Mouse (Mus musculus): ENCODE results near the gene Slamf9. TPM values are rescaled to one million over a fixed set of nuclear protein-coding genes. Genes with fewer than 3 reads are reported as not detected.

Slamf9 gene
- polyA plus RNA-seq, 1 experiment from 2014 or later, result not detected

GRCm38 (mm10) chr1:172515396-172515795 is 40.2 kb downstream of the Slamf9 start:
- H3K27me3 ChIP-seq, result no peaks in the 10 kb centered on the region
- H3K4me2 ChIP-seq, result no peak overlapping the region
- no peak overlapping the region for H3K4me3 ChIP-seq
- H3K9ac ChIP-seq, result no peak overlapping the region
- no peaks in the 10 kb centered on the region for H3K36me3 ChIP-seq
- peaks cover 31% of the 10 kb centered on the region for H3K4me1 ChIP-seq
- 67% methylated on average over 1 of the region's 1 CpGs for WGBS
- H3K9me3 ChIP-seq, result 0 out of 2 replicates have a peak, but pooled peaks cover 6% of the 10 kb centered on the region
- H3K27ac ChIP-seq, result no peak overlapping the region
- ATAC-seq (ENCODE audit: insufficient number of reproducible peaks, insufficient read depth, low FRiP score, low TSS enrichment, low read depth), result no peak

- 0 out of 2 replicates have a peak, but pooled peaks cover 6% of the 10 kb centered on the region for H3K9me3 ChIP-seq
- no peak for ATAC-seq (ENCODE audit: insufficient number of reproducible peaks, insufficient read depth, low FRiP score, low TSS enrichment, low read depth)
- no peak overlapping the region for H3K4me3 ChIP-seq
- peaks cover 26% of the 10 kb centered on the region for H3K4me1 ChIP-seq
- H3K9ac ChIP-seq, result no peak overlapping the region
- WGBS, result 75% methylated on average over 4 of the region's 4 CpGs
- no peaks in the 10 kb centered on the region for H3K27me3 ChIP-seq
- H3K27ac ChIP-seq, result no peak overlapping the region
- no peaks in the 10 kb centered on the region for H3K36me3 ChIP-seq
- no peak overlapping the region for H3K4me2 ChIP-seq
These were observed 42.9 kb downstream of the Slamf9 start for GRCm38 (mm10) chr1:172518013-172518412.

- Histone ChIP-seq H3K4me3 (no peak overlapping the region), H3K4me2 (no peak overlapping the region), H3K9ac (no peak overlapping the region), H3K27ac (no peak overlapping the region), H3K27me3 (no peaks in the 10 kb centered on the region), H3K9me3 (0 out of 2 replicates have a peak, but pooled peaks cover 6% of the 10 kb centered on the region), H3K36me3 (no peaks in the 10 kb centered on the region), H3K4me1 (peaks cover 15% of the 10 kb centered on the region)
- 48% methylated on average over 6 of the region's 6 CpGs for WGBS
- ATAC-seq (ENCODE audit: insufficient number of reproducible peaks, insufficient read depth, low FRiP score, low TSS enrichment, low read depth), result no peak
These were observed 44.5 kb downstream of the Slamf9 start for GRCm38 (mm10) chr1:172519644-172520043.

DNA sequence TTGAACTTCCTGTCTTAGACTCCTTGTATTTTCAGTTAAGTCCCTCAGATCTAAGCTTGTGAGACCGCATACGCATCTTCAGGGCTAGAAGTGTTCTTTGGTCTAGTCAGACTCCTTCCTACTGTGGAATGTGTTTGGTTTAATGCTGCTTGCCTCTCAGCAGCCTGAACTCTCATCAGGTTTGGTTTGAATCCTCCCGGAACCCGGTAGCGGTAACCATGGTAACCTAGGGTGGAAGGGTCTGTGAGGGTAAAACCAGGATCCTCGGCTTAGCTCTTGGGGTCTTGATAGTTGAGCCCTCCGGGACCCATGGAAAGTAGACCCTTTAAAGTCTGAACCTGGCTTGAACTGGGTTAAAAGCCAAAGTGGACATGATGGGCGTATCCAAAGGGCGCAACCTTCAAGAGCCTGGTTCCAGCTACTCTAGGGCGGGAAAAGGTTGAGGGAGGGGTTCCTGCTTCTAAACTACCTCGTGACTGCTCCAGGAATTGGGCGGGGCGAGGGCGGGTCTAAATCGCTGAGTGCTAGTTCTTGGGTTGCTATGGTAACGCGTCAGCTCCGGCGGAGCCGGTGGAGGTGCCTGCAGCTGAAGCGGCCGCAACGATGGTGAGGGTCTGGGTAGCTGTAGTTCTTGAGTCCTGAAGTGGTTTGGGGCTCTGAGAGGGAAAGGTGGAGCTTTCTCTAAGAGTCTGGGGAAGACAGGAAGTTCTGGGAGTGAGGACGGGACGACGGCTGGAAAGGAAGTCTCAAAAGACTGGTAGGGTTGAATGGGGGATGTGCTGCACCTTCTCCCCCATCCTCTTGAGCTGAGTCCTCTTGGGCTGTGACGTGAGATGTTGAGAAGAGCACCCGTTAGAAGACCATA is 45.6 kb downstream of the Slamf9 start, which contains the start of gene Cfap45:
Gene Cfap45 (plus strand): TSS at position 226 of the 865 bp plus-strand sequence.
- Histone ChIP-seq H3K27me3 (no peaks in the 10 kb centered on the region), H3K9ac (0 out of 2 replicates have a peak within 1 kb of the TSS, but pooled peaks have one; percentile 41), H3K4me3 (peak within 1 kb of the TSS; percentile 42), H3K27ac (no peak within 1 kb of the TSS), H3K36me3 (no peaks in the 10 kb centered on the region), H3K4me2 (peak within 1 kb of the TSS; percentile 58), H3K9me3 (0 out of 2 replicates have a peak, but pooled peaks cover 6% of the 10 kb centered on the region), H3K4me1 (peaks cover 25% of the 10 kb centered on the region)
- WGBS, result 3% methylated on average over 28 of the region's 28 CpGs
- peak; percentile 58; the same call in 1 of the 2 replicates for ATAC-seq (ENCODE audit: insufficient number of reproducible peaks, insufficient read depth, low FRiP score, low TSS enrichment, low read depth)

- 66% methylated on average over 7 of the region's 7 CpGs for WGBS
- H3K9ac ChIP-seq, result no peak overlapping the region
- no peaks in the 10 kb centered on the region for H3K36me3 ChIP-seq
- peaks cover 31% of the 10 kb centered on the region for H3K4me1 ChIP-seq
- H3K27ac ChIP-seq, result peak overlapping the region; percentile 29; the same call in 1 of the 2 replicates
- peak; percentile 56; the same call in 1 of the 2 replicates for ATAC-seq (ENCODE audit: insufficient number of reproducible peaks, insufficient read depth, low FRiP score, low TSS enrichment, low read depth)
- H3K4me3 ChIP-seq, result no peak overlapping the region
- peaks cover 9% of the 10 kb centered on the region; the same call in 1 of the 2 replicates for H3K27me3 ChIP-seq
- H3K9me3 ChIP-seq, result 0 out of 2 replicates have a peak, but pooled peaks cover under 1% of the 10 kb centered on the region
- H3K4me2 ChIP-seq, result no peak overlapping the region
These were observed 47.4 kb downstream of the Slamf9 start for GRCm38 (mm10) chr1:172522524-172522923.

DNA sequence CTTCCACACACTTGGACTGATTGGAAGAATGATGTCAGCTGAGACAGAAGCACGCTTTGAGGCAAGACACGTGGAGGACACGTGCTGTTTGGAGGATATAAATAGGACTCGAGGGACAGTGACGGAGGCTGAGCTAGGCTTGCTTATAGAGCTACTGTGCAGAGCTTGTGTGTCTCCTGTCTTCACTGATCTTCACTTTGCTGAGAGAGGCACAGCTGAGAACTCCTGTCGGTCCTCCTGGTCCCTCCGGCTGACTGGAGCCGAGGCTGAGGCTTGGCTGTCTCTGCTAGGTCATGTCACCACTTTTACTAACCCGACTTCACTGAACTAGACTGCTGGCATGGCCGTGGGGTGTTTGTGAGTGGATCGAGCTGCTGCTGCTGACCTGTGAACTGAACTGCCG is 48.5 kb downstream of the Slamf9 start:
- H3K9ac ChIP-seq, result no peak overlapping the region
- peak overlapping the region; percentile 4; the same call in 1 of the 2 replicates for H3K27ac ChIP-seq
- no peak overlapping the region for H3K4me2 ChIP-seq
- no peaks in the 10 kb centered on the region for H3K9me3 ChIP-seq
- no peak overlapping the region for H3K4me3 ChIP-seq
- H3K4me1 ChIP-seq, result peaks cover 31% of the 10 kb centered on the region
- ATAC-seq (ENCODE audit: insufficient number of reproducible peaks, insufficient read depth, low FRiP score, low TSS enrichment, low read depth), result no peak
- H3K36me3 ChIP-seq, result no peaks in the 10 kb centered on the region
- peaks cover 11% of the 10 kb centered on the region; the same call in 1 of the 2 replicates for H3K27me3 ChIP-seq
- 52% methylated on average over 12 of the region's 12 CpGs for WGBS

GRCm38 (mm10) chr1:172525027-172525764 is 50.0 kb downstream of the Slamf9 start:
- WGBS, result 21% methylated on average over 15 of the region's 15 CpGs
- H3K4me1 ChIP-seq, result peaks cover 29% of the 10 kb centered on the region
- H3K9ac ChIP-seq, result 0 out of 2 replicates have a peak overlapping the region, but pooled peaks have one; percentile 36
- ATAC-seq (ENCODE audit: insufficient number of reproducible peaks, insufficient read depth, low FRiP score, low TSS enrichment, low read depth), result no peak; the same call in 1 of the 2 replicates
- H3K36me3 ChIP-seq, result no peaks in the 10 kb centered on the region
- peak overlapping the region; percentile 42 for H3K4me2 ChIP-seq
- no peaks in the 10 kb centered on the region for H3K9me3 ChIP-seq
- H3K27ac ChIP-seq, result peak overlapping the region; percentile 81
- peaks cover 11% of the 10 kb centered on the region; the same call in 1 of the 2 replicates for H3K27me3 ChIP-seq
- peak overlapping the region; percentile 3; the same call in 1 of the 2 replicates for H3K4me3 ChIP-seq

DNA sequence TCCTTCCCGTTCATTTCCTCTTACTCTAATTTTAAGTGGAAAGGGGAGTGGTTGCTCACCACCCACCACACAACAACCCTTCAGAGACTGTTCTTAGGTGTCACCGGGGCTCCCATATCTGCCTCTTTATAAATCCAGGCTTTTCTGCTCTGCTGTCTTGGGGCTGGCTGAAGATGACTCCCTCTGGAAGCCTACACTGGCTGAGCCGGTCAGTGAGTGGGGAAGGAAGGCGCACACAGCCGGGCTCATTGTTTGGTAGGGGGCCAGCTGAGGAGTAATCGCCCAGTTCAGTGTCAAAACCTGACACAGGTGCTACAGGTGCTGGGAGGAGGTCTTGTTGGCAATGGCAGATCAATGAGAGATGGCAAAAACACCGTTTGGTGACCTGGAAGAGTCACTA is 50.8 kb downstream of the Slamf9 start:
- no peak overlapping the region for H3K27ac ChIP-seq
- WGBS, result 61% methylated on average over 7 of the region's 7 CpGs
- ATAC-seq (ENCODE audit: insufficient number of reproducible peaks, insufficient read depth, low FRiP score, low TSS enrichment, low read depth), result no peak
- H3K4me1 ChIP-seq, result peaks cover 28% of the 10 kb centered on the region
- H3K4me3 ChIP-seq, result no peak overlapping the region
- no peak overlapping the region for H3K4me2 ChIP-seq
- H3K9me3 ChIP-seq, result no peaks in the 10 kb centered on the region
- H3K27me3 ChIP-seq, result peaks cover 11% of the 10 kb centered on the region; the same call in 1 of the 2 replicates
- H3K36me3 ChIP-seq, result no peaks in the 10 kb centered on the region
- H3K9ac ChIP-seq, result no peak overlapping the region

DNA sequence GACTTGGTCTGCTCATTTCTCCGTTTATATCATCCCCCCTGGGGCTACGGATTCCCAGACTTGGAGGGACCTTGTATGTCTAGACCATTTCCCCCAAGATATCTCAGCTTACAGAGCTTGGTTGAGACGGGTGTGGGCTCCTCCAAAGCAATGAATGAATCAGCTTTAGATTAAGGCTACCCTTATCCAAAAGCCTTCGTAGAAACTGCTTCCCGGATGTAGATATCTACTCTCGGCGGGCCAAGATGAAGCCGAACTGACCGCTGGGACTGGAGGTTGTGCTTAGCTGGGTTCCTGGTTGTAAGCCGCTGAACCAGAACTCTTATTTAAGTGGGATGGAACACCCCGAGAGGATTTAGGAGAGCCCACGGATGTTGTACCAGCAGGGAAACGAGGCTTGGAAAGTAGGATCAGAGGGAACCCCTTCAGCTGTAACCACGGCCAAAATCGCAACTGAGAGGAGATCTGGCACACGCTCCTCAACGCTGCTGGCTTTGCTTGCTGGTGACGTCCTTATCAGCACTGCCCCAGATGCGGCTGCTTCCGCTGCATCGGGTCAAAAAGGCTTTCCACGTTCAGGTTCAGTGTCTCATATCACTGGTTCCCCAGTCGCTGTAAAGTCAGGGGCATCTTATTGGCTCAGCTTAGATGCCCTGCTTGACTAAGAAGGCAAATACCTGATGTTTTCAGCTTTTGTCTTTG is 51.4 kb downstream of the Slamf9 start:
- no peak for ATAC-seq (ENCODE audit: insufficient number of reproducible peaks, insufficient read depth, low FRiP score, low TSS enrichment, low read depth)
- H3K9me3 ChIP-seq, result no peaks in the 10 kb centered on the region
- H3K4me2 ChIP-seq, result no peak overlapping the region; the same call in 1 of the 2 replicates
- WGBS, result 78% methylated on average over 23 of the region's 23 CpGs
- H3K9ac ChIP-seq, result no peak overlapping the region
- H3K4me3 ChIP-seq, result no peak overlapping the region
- peaks cover 16% of the 10 kb centered on the region for H3K27me3 ChIP-seq
- peaks cover 26% of the 10 kb centered on the region for H3K4me1 ChIP-seq
- no peaks in the 10 kb centered on the region for H3K36me3 ChIP-seq
- H3K27ac ChIP-seq, result no peak overlapping the region

DNA sequence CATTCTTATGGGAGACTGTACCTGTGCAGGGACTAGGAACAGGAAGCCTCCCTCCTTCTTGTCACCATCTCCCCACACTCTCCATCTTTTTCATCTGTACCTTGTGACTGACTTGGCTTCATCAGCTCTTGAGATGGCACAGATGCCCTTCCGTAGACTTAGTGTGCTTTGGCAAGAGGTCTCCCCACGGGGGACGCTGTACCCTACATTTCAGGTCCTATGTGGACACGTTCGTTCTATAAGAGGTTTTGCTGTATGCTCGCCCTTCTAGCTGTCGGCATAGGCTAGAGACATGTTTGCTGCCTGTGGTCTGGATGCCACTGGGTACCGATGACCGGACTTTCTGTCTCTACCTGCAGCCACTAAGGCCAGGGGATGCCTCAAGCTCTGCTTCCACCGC is 52.3 kb downstream of the Slamf9 start:
- H3K4me3 ChIP-seq, result no peak overlapping the region
- H3K27ac ChIP-seq, result no peak overlapping the region
- no peaks in the 10 kb centered on the region for H3K36me3 ChIP-seq
- H3K4me1 ChIP-seq, result peaks cover 35% of the 10 kb centered on the region
- H3K4me2 ChIP-seq, result no peak overlapping the region
- no peaks in the 10 kb centered on the region for H3K9me3 ChIP-seq
- H3K9ac ChIP-seq, result no peak overlapping the region
- 90% methylated on average over 10 of the region's 10 CpGs for WGBS
- H3K27me3 ChIP-seq, result peaks cover 24% of the 10 kb centered on the region
- no peak for ATAC-seq (ENCODE audit: insufficient number of reproducible peaks, insufficient read depth, low FRiP score, low TSS enrichment, low read depth)
